Mouse (Mus musculus): ENCODE measurements around the gene Vmn2r103. TPM values are rescaled to one million over a fixed set of nuclear protein-coding genes. Genes with fewer than 3 reads are reported as not detected.

Vmn2r103 gene
- not detected in 2 replicates for polyA plus RNA-seq (2015; fragmentation: Nextera tagmentation; extraction: Ambion mirVana)

DNA sequence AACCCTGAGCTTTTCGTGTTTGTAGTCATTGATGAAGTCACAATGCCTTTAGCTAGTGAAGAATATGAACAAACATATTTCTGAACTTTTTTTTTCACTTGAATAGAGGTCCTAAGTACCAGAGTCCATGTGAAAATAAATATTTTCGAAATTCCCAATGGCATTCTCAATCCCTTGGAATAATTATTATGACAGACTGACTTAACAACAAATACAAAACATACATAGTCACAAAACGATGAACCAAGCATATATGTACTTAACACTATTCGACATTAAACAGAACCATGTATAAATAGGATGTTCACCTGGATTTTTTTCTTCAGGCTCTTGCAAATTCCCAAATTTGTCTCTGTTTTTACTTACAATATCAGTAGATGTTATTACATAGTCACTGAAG is at the start of gene Vmn2r103:
Vmn2r103 (plus strand) TSS at position 301 of the 400 bp plus-strand sequence.

Other genes starting within 250 kb of the Vmn2r103 start
- not detected in 2 replicates for gene Vmn2r101, start 196.1 kb upstream of the Vmn2r103 start, polyA plus RNA-seq (2015; fragmentation: Nextera tagmentation; extraction: Ambion mirVana)
- gene Vmn2r102, start 113.0 kb upstream of the Vmn2r103 start, polyA plus RNA-seq (2015; fragmentation: Nextera tagmentation; extraction: Ambion mirVana), result not detected in 2 replicates

Data from urinary bladder, postnatal 0 days (tissue).